Mouse (Mus musculus): ENCODE measurements at regions not wholly inside any gene's neighbourhood (a gene's known extent, or its start where the extent isn't known, plus 50 kb on each side); places are given as distances from the start of the nearest gene placed in this dataset.

DNA sequence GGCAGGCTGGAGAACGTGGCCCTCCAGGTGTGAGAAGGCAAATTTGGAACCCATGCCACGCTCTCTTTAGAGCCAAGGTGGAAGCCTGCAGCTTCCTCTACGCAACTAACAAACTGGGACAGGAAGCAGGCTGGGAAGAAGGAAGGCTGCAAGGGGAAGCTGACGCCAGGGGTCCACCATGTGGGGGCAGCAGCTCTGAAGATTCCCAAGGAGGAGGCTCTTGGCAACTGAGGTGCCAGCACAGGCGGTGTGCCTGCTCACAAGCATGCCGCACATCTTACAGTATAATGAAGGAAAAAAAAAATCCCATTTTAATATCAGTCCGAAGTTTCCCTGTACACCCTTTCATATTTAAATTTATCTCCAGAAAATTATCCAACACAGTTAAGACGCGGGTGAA lies 117.3 kb upstream of the Mki67 start:
- Histone ChIP-seq H3K4me3 (no peak overlapping the region), H3K27me3 (ENCODE audit: poor library complexity, severe bottlenecking) (peaks cover 39% of the 10 kb centered on the region), H3K36me3 (replicated peaks) (no peaks in the 10 kb centered on the region), H3K9me3 (no peaks in the 10 kb centered on the region), H3K4me1 (peaks cover 28% of the 10 kb centered on the region), H3K27ac (no peak overlapping the region)
- WGBS, result 81% methylated on average over 9 of the region's 9 CpGs
- no peak for DNase-seq (ENCODE audit: extremely low spot score, low spot score)

DNA sequence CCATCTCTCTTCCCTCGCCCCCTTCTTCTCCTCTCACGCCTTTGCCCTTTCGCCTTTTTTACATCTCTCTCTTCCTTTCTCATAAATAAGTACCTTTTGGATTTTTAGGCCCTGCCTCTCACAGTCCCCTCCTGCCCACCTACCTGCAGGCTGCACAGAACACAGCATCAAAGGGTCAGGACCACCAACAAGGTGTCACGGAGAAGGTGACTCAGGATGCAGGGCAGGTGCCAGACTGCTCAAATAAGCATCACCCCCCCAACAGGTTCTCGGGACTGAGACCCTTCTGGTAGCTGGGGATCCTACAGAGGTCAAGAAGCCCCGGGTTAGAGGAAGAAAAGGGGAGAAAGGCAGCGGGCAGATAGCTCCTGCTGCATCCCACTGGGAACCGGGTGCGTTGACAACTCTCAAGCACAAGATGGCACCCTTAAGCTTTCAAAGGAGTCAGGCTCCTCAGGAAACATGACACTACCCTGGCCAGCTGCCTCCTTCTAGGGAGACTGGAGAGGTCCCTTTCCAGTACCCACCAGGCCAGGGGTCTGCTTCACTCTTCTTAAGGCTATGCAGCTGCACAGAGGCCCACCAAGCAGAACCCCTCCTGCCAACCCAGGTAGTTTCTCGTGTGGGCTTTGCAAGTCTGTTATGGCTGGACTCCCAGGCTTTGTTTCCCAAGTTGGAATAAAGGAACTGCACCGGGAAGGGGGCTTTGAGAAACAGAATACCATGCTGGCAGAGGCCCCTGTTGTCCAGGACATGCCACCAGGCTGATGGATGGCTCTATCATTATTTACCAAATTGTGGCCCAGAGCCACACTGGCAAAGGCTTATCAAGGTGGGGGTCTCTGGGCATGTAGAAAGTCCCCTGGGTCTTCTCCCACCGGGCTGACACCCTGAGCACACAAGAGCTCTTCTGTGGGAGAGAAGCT lies 120.9 kb upstream of the Mki67 start:
- no peaks in the 10 kb centered on the region for H3K36me3 ChIP-seq (replicated peaks)
- H3K4me3 ChIP-seq, result no peak overlapping the region
- peaks cover 28% of the 10 kb centered on the region for H3K4me1 ChIP-seq
- peak overlapping the region; percentile 52; the same call in 1 of the 2 replicates for H3K27ac ChIP-seq
- H3K27me3 ChIP-seq (ENCODE audit: poor library complexity, severe bottlenecking), result peaks cover 42% of the 10 kb centered on the region
- 47% methylated on average over 12 of the region's 12 CpGs for WGBS
- DNase-seq (ENCODE audit: extremely low spot score, low spot score), result peak; percentile 74
- no peaks in the 10 kb centered on the region for H3K9me3 ChIP-seq

- H3K27me3 ChIP-seq (ENCODE audit: poor library complexity, severe bottlenecking), result peaks cover 42% of the 10 kb centered on the region
- peaks cover 16% of the 10 kb centered on the region for H3K4me1 ChIP-seq
- no peaks in the 10 kb centered on the region for H3K36me3 ChIP-seq (replicated peaks)
- no peak for DNase-seq (ENCODE audit: extremely low spot score, low spot score)
- H3K27ac ChIP-seq, result no peak overlapping the region
- WGBS, result 86% methylated on average over 5 of the region's 5 CpGs
- H3K9me3 ChIP-seq, result no peaks in the 10 kb centered on the region
- no peak overlapping the region for H3K4me3 ChIP-seq
These were observed 127.9 kb upstream of the Mki67 start for GRCm38 (mm10) chr7:135844018-135844417.

DNA sequence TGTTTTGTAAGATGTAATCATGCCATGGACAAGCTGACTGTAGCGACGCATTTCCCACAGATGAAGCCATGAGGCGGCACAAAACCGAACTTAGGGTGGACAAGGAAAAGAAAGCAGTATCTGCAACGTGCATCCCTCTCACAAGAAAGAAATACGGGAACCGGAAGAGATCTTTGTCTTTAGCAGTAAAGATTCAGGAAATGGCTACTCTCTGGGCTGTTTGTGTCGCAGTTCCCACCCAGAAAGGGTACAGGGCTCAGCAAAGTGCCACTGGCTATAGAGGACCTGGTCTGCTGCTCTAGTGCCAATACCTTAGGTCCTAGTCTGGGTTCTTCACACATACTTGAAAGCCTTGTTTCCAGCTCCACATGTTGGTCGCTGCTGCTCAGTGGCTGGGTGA lies 131.1 kb upstream of the Mki67 start:
- H3K27ac ChIP-seq, result no peak overlapping the region
- DNase-seq (ENCODE audit: extremely low spot score, low spot score), result no peak
- no peaks in the 10 kb centered on the region for H3K9me3 ChIP-seq
- H3K27me3 ChIP-seq (ENCODE audit: poor library complexity, severe bottlenecking), result peaks cover 72% of the 10 kb centered on the region
- no peak overlapping the region for H3K4me3 ChIP-seq
- 71% methylated on average over 9 of the region's 9 CpGs for WGBS
- H3K4me1 ChIP-seq, result peaks cover 19% of the 10 kb centered on the region
- H3K36me3 ChIP-seq (replicated peaks), result no peaks in the 10 kb centered on the region

DNA sequence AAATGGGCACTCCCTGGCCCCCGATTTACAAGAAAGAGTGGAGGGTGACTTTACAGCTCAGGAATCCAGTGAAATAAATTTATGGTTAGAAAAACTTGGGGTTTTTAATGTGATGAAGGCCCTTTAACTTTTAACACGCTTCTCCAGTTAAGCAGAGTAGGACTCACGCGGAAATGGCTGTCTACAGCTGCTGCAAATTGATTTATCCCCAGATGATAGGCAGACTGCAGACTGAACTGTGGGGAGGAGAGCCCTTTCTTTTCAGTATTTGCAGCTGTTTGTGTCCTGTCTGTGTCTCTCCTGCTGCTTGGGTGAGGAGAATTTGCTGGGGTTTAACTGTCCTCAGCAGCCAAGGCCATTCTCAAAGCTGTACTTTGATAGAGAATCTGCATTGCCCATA lies 132.0 kb upstream of the Mki67 start:
- Histone ChIP-seq H3K27me3 (ENCODE audit: poor library complexity, severe bottlenecking) (peaks cover 80% of the 10 kb centered on the region), H3K36me3 (replicated peaks) (no peaks in the 10 kb centered on the region), H3K4me3 (no peak overlapping the region), H3K27ac (no peak overlapping the region), H3K4me1 (peaks cover 27% of the 10 kb centered on the region), H3K9me3 (no peaks in the 10 kb centered on the region)
- no peak for DNase-seq (ENCODE audit: extremely low spot score, low spot score)
- 85% methylated on average over 4 of the region's 4 CpGs for WGBS

DNA sequence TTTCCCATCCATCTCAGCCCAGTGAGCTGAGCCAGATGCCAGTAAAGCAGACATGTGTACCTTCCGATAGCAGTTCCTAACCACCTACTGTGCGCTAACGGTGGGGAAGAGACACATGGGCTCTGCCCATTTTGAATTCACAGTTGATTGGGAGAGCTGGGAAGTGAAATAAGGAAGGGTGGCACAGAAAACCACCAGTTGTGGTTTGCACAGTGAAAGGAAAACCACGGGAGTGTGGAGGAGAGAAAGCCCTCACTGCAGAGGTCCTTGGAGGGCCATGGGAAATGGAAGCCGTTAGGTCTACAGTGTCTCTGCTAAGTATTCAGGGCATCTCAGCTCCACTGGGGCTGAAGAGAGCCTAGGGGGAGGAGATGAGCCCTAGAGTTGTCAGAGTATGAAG lies 132.7 kb upstream of the Mki67 start:
- no peak overlapping the region for H3K4me3 ChIP-seq

DNA sequence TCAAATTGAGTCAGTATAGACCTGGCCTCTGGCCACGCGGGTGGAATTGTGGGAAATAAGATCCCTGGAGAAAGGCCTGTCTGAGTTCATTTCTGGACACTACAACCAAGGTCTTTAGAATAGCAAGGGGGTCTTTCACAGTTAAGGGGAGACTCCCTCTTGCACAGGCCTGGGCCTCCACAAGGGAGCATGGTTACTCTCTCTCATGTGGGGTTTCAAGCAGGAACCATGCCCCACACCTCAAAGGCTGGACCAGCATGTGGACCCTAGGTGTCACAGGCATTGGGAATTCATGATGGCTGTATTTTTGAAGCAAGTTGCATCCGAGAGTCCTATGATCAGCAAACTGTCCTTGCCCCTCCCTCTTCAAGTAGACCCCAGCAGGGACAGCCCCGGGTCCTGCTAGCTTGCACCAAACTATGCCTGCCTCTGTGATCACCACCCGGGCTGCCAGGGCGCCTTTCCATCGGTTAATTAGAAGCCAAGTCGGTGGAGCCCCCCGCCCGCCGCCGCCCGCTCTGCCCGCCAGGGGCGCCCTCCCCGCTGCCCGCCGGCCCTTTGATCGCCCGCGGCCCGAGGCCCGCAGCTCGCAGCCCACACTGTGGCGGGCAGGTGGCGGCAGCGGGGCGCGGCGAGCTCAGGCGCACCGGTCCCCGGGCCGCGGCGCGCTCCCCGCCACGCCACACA lies 137.1 kb upstream of the Mki67 start:
- 5% methylated on average over 39 of the region's 39 CpGs for WGBS
- H3K27me3 ChIP-seq (ENCODE audit: poor library complexity, severe bottlenecking), result peaks cover 97% of the 10 kb centered on the region

More for the DNA sequence above, 132.7 kb upstream of the Mki67 start:
- Histone ChIP-seq H3K27ac (no peak overlapping the region), H3K4me1 (peaks cover 33% of the 10 kb centered on the region), H3K36me3 (replicated peaks) (no peaks in the 10 kb centered on the region), H3K27me3 (ENCODE audit: poor library complexity, severe bottlenecking) (peaks cover 83% of the 10 kb centered on the region), H3K9me3 (no peaks in the 10 kb centered on the region)
- WGBS, result 83% methylated on average over 5 of the region's 5 CpGs
- no peak for DNase-seq (ENCODE audit: extremely low spot score, low spot score)

GRCm38 (mm10) chr7:135853814-135854324 lies 137.7 kb upstream of the Mki67 start:
- Histone ChIP-seq H3K27me3 (ENCODE audit: poor library complexity, severe bottlenecking) (peaks cover 97% of the 10 kb centered on the region), H3K36me3 (replicated peaks) (no peaks in the 10 kb centered on the region)

More for the DNA sequence above, 137.1 kb upstream of the Mki67 start:
- Histone ChIP-seq H3K36me3 (replicated peaks) (no peaks in the 10 kb centered on the region), H3K27ac (no peak overlapping the region), H3K9me3 (no peaks in the 10 kb centered on the region), H3K4me1 (peaks cover 32% of the 10 kb centered on the region), H3K4me3 (peak overlapping the region; percentile 46)
- peak; percentile 59 for DNase-seq (ENCODE audit: extremely low spot score, low spot score)

DNA sequence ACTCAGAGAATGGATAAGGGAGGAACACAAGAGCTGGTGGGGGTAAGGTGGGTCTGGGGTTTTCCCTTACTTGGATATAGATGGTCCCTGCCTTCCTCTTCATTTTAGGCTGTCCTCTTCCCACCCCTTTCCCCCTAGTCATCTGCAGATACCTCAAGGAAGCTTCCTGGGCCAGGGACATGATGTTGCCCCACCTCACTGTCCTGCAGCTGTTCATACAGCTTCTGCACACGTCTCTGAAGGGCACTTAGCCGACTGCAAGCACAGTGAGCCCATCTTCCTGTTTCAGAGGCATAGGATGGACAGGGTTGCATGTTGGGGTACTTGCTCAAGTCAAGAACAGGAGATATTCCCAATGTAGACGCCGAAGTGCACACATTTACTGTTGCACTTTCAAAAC lies 144.1 kb upstream of the Mki67 start:
- 68% methylated on average over 4 of the region's 4 CpGs for WGBS
- no peak for DNase-seq (ENCODE audit: extremely low spot score, low spot score)
- H3K27me3 ChIP-seq (ENCODE audit: poor library complexity, severe bottlenecking), result peaks cover 58% of the 10 kb centered on the region
- H3K4me3 ChIP-seq, result no peak overlapping the region
- H3K36me3 ChIP-seq (replicated peaks), result no peaks in the 10 kb centered on the region
- peaks cover 45% of the 10 kb centered on the region for H3K4me1 ChIP-seq
- H3K27ac ChIP-seq, result no peak overlapping the region
- H3K9me3 ChIP-seq, result no peaks in the 10 kb centered on the region

More at GRCm38 (mm10) chr7:135853814-135854324, 137.7 kb upstream of the Mki67 start:
- DNase-seq (ENCODE audit: extremely low spot score, low spot score), result no peak
- Histone ChIP-seq H3K4me3 (peak overlapping the region; percentile 46), H3K9me3 (no peaks in the 10 kb centered on the region), H3K4me1 (peaks cover 31% of the 10 kb centered on the region), H3K27ac (no peak overlapping the region)
- WGBS, result 17% methylated on average over 10 of the region's 10 CpGs

DNA sequence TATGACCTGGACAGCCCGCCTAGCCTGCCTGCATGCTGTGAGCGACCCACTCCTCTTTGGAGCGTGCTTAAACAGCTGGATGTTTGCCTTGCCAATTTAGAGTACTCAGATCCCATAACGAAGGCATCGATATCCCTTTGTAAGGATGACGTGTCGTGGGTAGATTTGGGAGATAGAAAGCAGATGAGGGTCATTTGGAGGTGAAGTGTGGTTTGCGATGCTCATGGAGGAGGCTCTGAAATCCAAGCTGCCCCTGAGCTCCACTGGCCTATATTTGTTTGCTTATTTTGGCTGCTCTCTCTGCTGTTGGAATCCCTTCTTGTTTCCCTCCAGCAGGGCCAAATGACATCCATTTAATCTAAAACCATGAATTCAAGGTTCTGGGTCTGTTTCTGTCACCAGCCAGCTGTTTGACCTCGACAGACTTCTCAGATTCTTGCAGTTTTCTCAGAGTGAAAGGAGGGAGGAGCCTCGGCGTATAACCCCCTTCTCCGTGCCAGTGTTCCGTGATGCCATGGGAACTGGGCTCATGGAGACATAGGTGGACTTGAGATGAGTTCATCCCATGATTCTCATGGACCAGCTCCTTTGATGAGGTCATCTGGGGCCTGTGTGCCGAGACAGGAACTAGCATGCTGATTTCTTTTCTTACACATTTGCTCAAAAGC lies 144.7 kb upstream of the Mki67 start:
- peaks cover 56% of the 10 kb centered on the region for H3K27me3 ChIP-seq (ENCODE audit: poor library complexity, severe bottlenecking)
- no peak for DNase-seq (ENCODE audit: extremely low spot score, low spot score)
- 57% methylated on average over 14 of the region's 14 CpGs for WGBS

GRCm38 (mm10) chr7:135861409-135861805 lies 145.2 kb upstream of the Mki67 start:
- Histone ChIP-seq H3K4me1 (peaks cover 45% of the 10 kb centered on the region), H3K4me3 (no peak overlapping the region), H3K27ac (0 out of 2 replicates have a peak overlapping the region, but pooled peaks have one; percentile 11), H3K27me3 (ENCODE audit: poor library complexity, severe bottlenecking) (peaks cover 51% of the 10 kb centered on the region), H3K36me3 (replicated peaks) (no peaks in the 10 kb centered on the region), H3K9me3 (no peaks in the 10 kb centered on the region)
- 75% methylated on average over 7 of the region's 7 CpGs for WGBS
- DNase-seq (ENCODE audit: extremely low spot score, low spot score), result no peak

More for the DNA sequence above, 144.7 kb upstream of the Mki67 start:
- Histone ChIP-seq H3K36me3 (replicated peaks) (no peaks in the 10 kb centered on the region), H3K4me1 (peaks cover 45% of the 10 kb centered on the region), H3K9me3 (no peaks in the 10 kb centered on the region), H3K27ac (0 out of 2 replicates have a peak overlapping the region, but pooled peaks have one; percentile 11), H3K4me3 (no peak overlapping the region)

- Histone ChIP-seq H3K4me1 (peaks cover 45% of the 10 kb centered on the region), H3K27ac (peak overlapping the region; percentile 74), H3K4me3 (no peak overlapping the region), H3K36me3 (replicated peaks) (no peaks in the 10 kb centered on the region), H3K9me3 (no peaks in the 10 kb centered on the region), H3K27me3 (ENCODE audit: poor library complexity, severe bottlenecking) (peaks cover 31% of the 10 kb centered on the region)
- peak; percentile 56 for DNase-seq (ENCODE audit: extremely low spot score, low spot score)
- WGBS, result 40% methylated on average over 22 of the region's 22 CpGs
These were observed 147.6 kb upstream of the Mki67 start for GRCm38 (mm10) chr7:135863581-135864426.
